ENCODE assay signal across 8 mouse cellular contexts in genomic region chr6:82603665-82604064, GRCm38 (mm10).
DNase-seq lines count a peak whose midpoint lies in the region; ATAC-seq and TF ChIP-seq lines count a peak whose summit lies in the region.

No protein-coding gene starts in this region.

- no peaks in the 10 kb centered on the region for H3K36me3 ChIP-seq in forebrain, postnatal 0 days (ENCODE audit: insufficient read depth)

- H3K4me1 ChIP-seq in forebrain, postnatal 0 days (ENCODE audit: insufficient read depth), result no peaks in the 10 kb centered on the region

- no peaks in the 10 kb centered on the region for H3K9me3 ChIP-seq in forebrain, postnatal 0 days (ENCODE audit: low read length)

- TF ChIP-seq CTCF in forebrain, postnatal 0 days (IDR thresholded peaks at IDR 0.05; ENCODE audit: low read depth), result peak; percentile 78

- no peak overlapping the region for H3K4me2 ChIP-seq in forebrain, postnatal 0 days (ENCODE audit: low read depth)

- H3K9ac ChIP-seq in forebrain, postnatal 0 days, result no peak overlapping the region

- peak; percentile 48 for ATAC-seq in forebrain, postnatal 0 days

- 48% methylated on average over 2 of the region's 2 CpGs for WGBS in forebrain, postnatal 0 days

- DNase-seq in cerebellum, adult 8-10 months, result peak; percentile 3
- DNase-seq in cerebellum, adult 9-10 months, result no peak
- DNase-seq in urinary bladder, postnatal 36 days (ENCODE audit: low spot score in 2 of 2), result peak; percentile 11 to 17
- DNase-seq in urinary bladder, adult 2 months (ENCODE audit: low spot score), result no peak
- DNase-seq in forebrain, postnatal 0 days, result peak; percentile 41
- DNase-seq in kidney, postnatal 4 days, result peak; percentile 72 to 74
- DNase-seq in lung, postnatal 4 days, result peak; percentile 33 to 43
- DNase-seq in testis, postnatal 10 days (ENCODE audit: low spot score), result peak; percentile 55

- H3K27me3 ChIP-seq in forebrain, postnatal 0 days (ENCODE audit: insufficient read depth, low read length), result no peaks in the 10 kb centered on the region

- H3K4me3 ChIP-seq in forebrain, postnatal 0 days (ENCODE audit: low read depth, low read length), result no peak overlapping the region

- no peak overlapping the region for H3K27ac ChIP-seq in forebrain, postnatal 0 days (ENCODE audit: low read depth, low read length)

Comparison
In these comparisons a context has a peak if more than half of its experiments do, and no peak if none do; other contexts are left out.
1. DNase-seq: peak in cerebellum, adult 8-10 months (single experiment), urinary bladder, postnatal 36 days (2 of 2), forebrain, postnatal 0 days (single experiment), kidney, postnatal 4 days (2 of 2), lung, postnatal 4 days (2 of 2) and testis, postnatal 10 days (single experiment); none in cerebellum, adult 9-10 months (single experiment) and urinary bladder, adult 2 months (single experiment).